Mouse (Mus musculus) limb, embryonic 12.5 days (tissue): ENCODE measurements at regions not wholly inside any gene's neighbourhood (a gene's known extent, or its start where the extent isn't known, plus 50 kb on each side); places are given as distances from the start of the nearest gene placed in this dataset.
A peak's percentile ranks its signal among the peaks of the same experiment; 100 is the strongest.

Experiments
- ATAC-seq: fragments of 200-750 bp; cut with Nextera tagmentation; 2 replicates; pipeline ENCODE4 v1.8.0; 2017; ENCODE audit warnings: low read depth, moderate TSS enrichment; ENCODE audit not compliant: insufficient number of reproducible peaks, insufficient read depth, low FRiP score, low TSS enrichment
- H3K27ac ChIP-seq: fragments of 300-500 bp; sonication (generic); 2 replicates; pipeline ENCODE4 v1.5.1; 2016; ENCODE audit warnings: mild to moderate bottlenecking, moderate library complexity
- H3K27me3 ChIP-seq: fragments of 300-500 bp; sonication (generic); 2 replicates; pipeline ENCODE4 v1.6.1; 2016; ENCODE audit warnings: mild to moderate bottlenecking, moderate library complexity
- H3K36me3 ChIP-seq: fragments of 300-500 bp; sonication (generic); 2 replicates; pipeline ENCODE4 v1.6.1; 2016; ENCODE audit warnings: mild to moderate bottlenecking, moderate library complexity
- H3K4me1 ChIP-seq: fragments of 300-500 bp; sonication (generic); replicated peaks from 2 replicates; pipeline ENCODE4 v1.6.1; 2016
- H3K4me2 ChIP-seq: fragments of 300-500 bp; sonication (generic); 2 replicates; pipeline ENCODE4 v1.6.1; 2016; ENCODE audit warnings: mild to moderate bottlenecking, moderate library complexity
- H3K4me3 ChIP-seq: fragments of 300-500 bp; sonication (generic); replicated peaks from 2 replicates; pipeline ENCODE4 v1.5.1; 2016; ENCODE audit warnings: mild to moderate bottlenecking
- H3K9ac ChIP-seq: fragments of 300-500 bp; sonication (generic); replicated peaks from 2 replicates; pipeline ENCODE4 v1.6.1; 2016; ENCODE audit warnings: mild to moderate bottlenecking, moderate library complexity
- H3K9me3 ChIP-seq: fragments of 300-500 bp; sonication (generic); 2 replicates; pipeline ENCODE4 v1.6.1; 2016; ENCODE audit warnings: mild to moderate bottlenecking, moderate library complexity
- WGBS: fragments of 180-500 bp; shearing (Covaris S2); methylation state at CpG from one replicate; pipeline ENCODE4 v1.1.7; 2016; 5-methylcytosine and 5-hydroxymethylcytosine counted together

DNA sequence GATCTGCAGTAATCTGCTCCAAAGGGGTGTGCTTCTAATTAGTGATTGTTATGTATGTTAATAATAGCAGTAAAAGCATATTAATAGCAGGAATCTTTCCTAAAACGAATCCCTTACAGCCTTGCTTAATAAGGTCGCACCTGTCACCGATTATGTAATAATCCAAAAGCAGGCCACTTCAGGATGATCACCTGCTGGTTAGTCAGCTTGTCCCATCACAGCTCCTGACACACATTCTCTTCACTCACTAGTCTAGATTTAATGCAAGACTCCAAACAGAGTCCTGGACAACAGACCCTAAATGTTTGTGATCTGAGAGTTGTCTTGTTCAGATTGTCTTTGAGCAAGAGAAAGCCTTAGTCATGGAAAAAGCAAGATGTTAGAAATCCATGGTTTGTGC, 85.2 kb upstream of the Kctd3 start:
- Histone ChIP-seq H3K9me3 (no peaks in the 10 kb centered on the region), H3K27ac (no peak overlapping the region), H3K4me2 (no peak overlapping the region), H3K36me3 (no peaks in the 10 kb centered on the region), H3K9ac (no peak overlapping the region), H3K4me1 (peaks cover 10% of the 10 kb centered on the region), H3K4me3 (no peak overlapping the region), H3K27me3 (no peaks in the 10 kb centered on the region)
- WGBS, result 82% methylated on average over 3 of the region's 3 CpGs
- ATAC-seq, result no peak

DNA sequence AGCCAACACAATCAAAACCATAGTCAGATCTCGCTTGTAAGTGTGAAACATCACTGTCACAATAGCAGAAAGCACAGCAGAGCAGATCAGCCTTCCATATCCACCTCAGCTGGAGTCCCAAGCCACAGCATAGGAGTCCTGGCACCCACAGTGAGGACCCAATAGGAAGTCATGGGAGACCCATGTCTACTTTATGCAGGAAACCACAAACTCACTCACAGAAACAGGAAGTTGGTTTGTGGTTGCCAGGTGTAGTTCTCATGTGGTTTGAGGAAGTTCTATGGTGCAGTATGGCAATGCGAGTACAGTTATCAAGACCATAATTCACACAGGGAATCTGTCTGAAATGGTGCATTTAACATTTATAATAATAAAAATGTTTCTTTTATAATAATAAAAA, 77.6 kb upstream of the Kctd3 start:
- Histone ChIP-seq H3K4me2 (no peak overlapping the region), H3K4me1 (peaks cover 4% of the 10 kb centered on the region; the same call in 1 of the 2 replicates), H3K9me3 (peaks cover 11% of the 10 kb centered on the region; the same call in 1 of the 2 replicates), H3K27ac (no peak overlapping the region), H3K4me3 (no peak overlapping the region), H3K27me3 (no peaks in the 10 kb centered on the region), H3K9ac (no peak overlapping the region), H3K36me3 (no peaks in the 10 kb centered on the region)
- no peak for ATAC-seq
- WGBS, result 87% methylated on average over 2 of the region's 2 CpGs

- Histone ChIP-seq H3K9me3 (peaks cover 11% of the 10 kb centered on the region; the same call in 1 of the 2 replicates), H3K4me3 (no peak overlapping the region), H3K27ac (no peak overlapping the region), H3K9ac (no peak overlapping the region), H3K27me3 (no peaks in the 10 kb centered on the region), H3K4me2 (peak overlapping the region; percentile 37), H3K36me3 (no peaks in the 10 kb centered on the region), H3K4me1 (peaks cover 4% of the 10 kb centered on the region; the same call in 1 of the 2 replicates)
- 44% methylated on average over 2 of the region's 2 CpGs for WGBS
- no peak for ATAC-seq
Measured at GRCm38 (mm10) chr1:189081267-189081666, 73.6 kb upstream of the Kctd3 start.

DNA sequence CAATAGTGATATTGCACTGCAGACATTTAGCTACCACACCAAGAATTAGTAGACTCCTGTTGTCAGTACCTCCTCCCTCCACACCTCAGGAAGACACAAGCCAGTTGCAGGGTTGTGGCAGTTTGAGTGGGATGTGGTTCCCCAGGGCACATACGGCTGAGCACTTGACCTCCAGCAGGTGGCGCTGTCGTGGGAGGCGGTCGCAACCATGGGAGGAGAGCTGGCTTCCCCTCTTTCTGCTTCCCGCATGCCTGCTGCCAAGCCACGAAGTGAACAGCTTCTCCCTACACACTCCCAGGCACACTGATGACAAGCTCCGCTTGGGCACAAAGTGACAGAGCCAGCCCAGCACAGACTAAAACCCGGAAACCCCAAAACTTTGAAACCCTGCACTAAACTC, 73.2 kb upstream of the Kctd3 start:
- H3K9me3 ChIP-seq, result peaks cover 11% of the 10 kb centered on the region; the same call in 1 of the 2 replicates
- H3K36me3 ChIP-seq, result no peaks in the 10 kb centered on the region
- H3K4me1 ChIP-seq, result peaks cover 4% of the 10 kb centered on the region; the same call in 1 of the 2 replicates
- 22% methylated on average over 9 of the region's 9 CpGs for WGBS
- H3K4me3 ChIP-seq, result no peak overlapping the region
- peak overlapping the region; percentile 37 for H3K4me2 ChIP-seq
- H3K9ac ChIP-seq, result no peak overlapping the region
- H3K27me3 ChIP-seq, result no peaks in the 10 kb centered on the region
- ATAC-seq, result peak; percentile 75
- no peak overlapping the region for H3K27ac ChIP-seq

DNA sequence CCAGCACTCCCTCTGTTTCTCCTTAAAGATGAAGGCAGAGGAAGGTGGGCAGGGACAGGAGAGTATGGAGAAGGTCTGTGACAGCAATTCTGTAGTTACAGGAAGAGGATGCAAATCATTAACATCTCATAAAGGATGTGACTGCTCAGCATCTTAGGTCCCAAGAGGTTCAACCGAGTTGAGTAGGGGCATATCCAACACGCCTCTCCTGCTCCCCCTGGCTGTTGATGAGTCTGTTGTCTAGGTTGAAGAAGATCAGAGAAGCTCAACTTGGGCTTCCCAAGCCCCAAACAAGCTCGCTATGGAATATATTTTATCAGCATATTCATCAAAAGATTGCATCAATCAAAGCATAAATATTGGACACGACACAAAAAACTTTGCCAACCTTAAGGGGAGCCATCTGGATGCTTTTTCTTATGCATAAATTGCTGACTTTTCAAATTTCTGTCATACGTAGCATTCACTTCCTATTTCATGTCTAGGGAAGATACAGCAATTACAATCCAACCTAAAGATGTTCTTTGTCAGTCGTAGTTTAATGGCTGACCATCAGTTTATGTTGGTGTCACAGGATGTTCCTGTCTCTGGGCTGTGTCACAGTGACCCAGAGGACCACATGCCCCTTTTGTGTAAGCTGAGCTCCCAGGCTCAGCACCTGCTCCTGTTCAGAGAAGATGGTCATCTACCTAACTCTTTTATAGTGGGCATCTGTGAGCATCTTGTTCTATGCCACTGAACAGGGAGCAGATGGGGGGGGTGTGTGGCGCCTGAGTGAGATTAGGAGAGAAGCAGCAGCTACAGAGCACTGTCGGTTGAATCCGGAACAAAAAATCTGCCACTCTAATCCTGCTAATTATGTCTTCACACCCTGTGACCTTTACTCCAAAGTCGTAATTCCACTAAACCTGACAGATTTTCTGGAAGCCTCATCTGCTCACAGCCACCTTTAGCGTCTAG, 72.1 kb upstream of the Kctd3 start:
- no peak overlapping the region for H3K9ac ChIP-seq
- no peak overlapping the region for H3K4me3 ChIP-seq
- no peak overlapping the region for H3K4me2 ChIP-seq
- H3K36me3 ChIP-seq, result no peaks in the 10 kb centered on the region
- peaks cover 8% of the 10 kb centered on the region; the same call in 1 of the 2 replicates for H3K9me3 ChIP-seq
- ATAC-seq, result no peak
- WGBS, result 70% methylated on average over 11 of the region's 11 CpGs
- H3K4me1 ChIP-seq, result peaks cover 4% of the 10 kb centered on the region; the same call in 1 of the 2 replicates
- no peak overlapping the region for H3K27ac ChIP-seq
- no peaks in the 10 kb centered on the region for H3K27me3 ChIP-seq

- no peaks in the 10 kb centered on the region for H3K27me3 ChIP-seq
- peaks cover 4% of the 10 kb centered on the region; the same call in 1 of the 2 replicates for H3K4me1 ChIP-seq
- ATAC-seq, result no peak
- no peak overlapping the region for H3K9ac ChIP-seq
- H3K4me3 ChIP-seq, result no peak overlapping the region
- 80% methylated on average over 5 of the region's 5 CpGs for WGBS
- H3K9me3 ChIP-seq, result no peaks in the 10 kb centered on the region
- no peak overlapping the region for H3K27ac ChIP-seq
- H3K4me2 ChIP-seq, result no peak overlapping the region
- no peaks in the 10 kb centered on the region for H3K36me3 ChIP-seq
Measured at GRCm38 (mm10) chr1:189077861-189078260, 70.2 kb upstream of the Kctd3 start.

DNA sequence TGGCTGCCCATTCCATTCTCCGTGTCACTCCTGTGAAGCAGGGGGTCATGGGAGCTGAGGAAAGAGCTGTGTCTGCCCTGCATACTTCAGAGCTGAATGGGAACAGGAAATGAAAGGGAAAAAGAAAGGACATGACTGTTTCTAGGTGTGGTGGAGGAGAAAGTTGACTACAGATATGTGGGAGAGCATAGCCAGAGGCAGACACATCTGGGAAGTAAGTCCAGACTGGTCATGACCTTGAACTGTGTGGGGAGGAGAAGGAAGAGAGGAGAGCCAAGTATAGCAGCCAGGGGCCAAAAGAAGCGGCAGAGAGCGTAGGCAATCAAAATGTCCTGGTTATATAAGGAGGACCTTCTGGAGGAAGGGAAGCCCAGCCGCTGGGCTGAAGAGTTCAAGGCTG, 68.6 kb upstream of the Kctd3 start:
- WGBS, result 76% methylated on average over 4 of the region's 4 CpGs
- no peaks in the 10 kb centered on the region for H3K36me3 ChIP-seq
- no peak overlapping the region for H3K4me3 ChIP-seq
- ATAC-seq, result no peak
- H3K4me1 ChIP-seq, result peaks cover 4% of the 10 kb centered on the region; the same call in 1 of the 2 replicates
- no peaks in the 10 kb centered on the region for H3K27me3 ChIP-seq
- no peak overlapping the region for H3K9ac ChIP-seq
- H3K9me3 ChIP-seq, result no peaks in the 10 kb centered on the region
- no peak overlapping the region for H3K4me2 ChIP-seq
- H3K27ac ChIP-seq, result no peak overlapping the region

GRCm38 (mm10) chr1:189075671-189076070, 68.0 kb upstream of the Kctd3 start:
- no peak overlapping the region for H3K4me2 ChIP-seq
- no peak for ATAC-seq
- H3K9me3 ChIP-seq, result no peaks in the 10 kb centered on the region
- 77% methylated on average over 13 of the region's 13 CpGs for WGBS
- H3K27ac ChIP-seq, result no peak overlapping the region
- H3K4me3 ChIP-seq, result no peak overlapping the region
- H3K4me1 ChIP-seq, result peaks cover under 1% of the 10 kb centered on the region; the same call in 1 of the 2 replicates
- no peaks in the 10 kb centered on the region for H3K27me3 ChIP-seq
- H3K9ac ChIP-seq, result no peak overlapping the region
- H3K36me3 ChIP-seq, result no peaks in the 10 kb centered on the region

- Histone ChIP-seq H3K9ac (no peak overlapping the region), H3K4me2 (no peak overlapping the region), H3K4me1 (no peaks in the 10 kb centered on the region), H3K27ac (no peak overlapping the region), H3K27me3 (no peaks in the 10 kb centered on the region), H3K4me3 (no peak overlapping the region), H3K9me3 (no peaks in the 10 kb centered on the region), H3K36me3 (no peaks in the 10 kb centered on the region)
- no peak for ATAC-seq
- 88% methylated on average over 2 of the region's 2 CpGs for WGBS
Measured at GRCm38 (mm10) chr1:189072516-189072915, 64.9 kb upstream of the Kctd3 start.

DNA sequence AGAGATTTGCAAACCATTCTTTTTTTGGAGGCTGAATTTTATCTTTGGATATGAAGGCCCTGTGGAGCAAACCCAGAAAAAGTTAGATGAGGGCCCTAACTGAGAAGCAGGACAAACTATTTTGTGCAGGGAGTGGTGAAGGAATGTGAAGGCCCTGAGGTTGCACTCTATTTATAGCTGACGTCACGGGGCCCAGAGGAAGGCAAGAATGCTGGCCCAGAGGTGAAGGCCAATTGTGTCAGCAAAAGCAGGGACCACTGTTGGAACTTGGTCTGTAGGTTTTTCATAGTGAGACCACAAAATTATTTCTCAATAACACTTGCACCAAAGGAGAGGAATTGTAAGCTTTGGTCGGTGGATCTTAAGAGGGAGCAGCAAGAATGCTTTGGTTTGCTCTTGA, 60.6 kb upstream of the Kctd3 start:
- H3K27me3 ChIP-seq, result no peaks in the 10 kb centered on the region
- 56% methylated on average over 3 of the region's 3 CpGs for WGBS
- H3K27ac ChIP-seq, result no peak overlapping the region
- no peaks in the 10 kb centered on the region for H3K36me3 ChIP-seq
- H3K9me3 ChIP-seq, result no peaks in the 10 kb centered on the region
- H3K4me1 ChIP-seq, result peaks cover 4% of the 10 kb centered on the region; the same call in 1 of the 2 replicates
- ATAC-seq, result no peak
- H3K4me2 ChIP-seq, result no peak overlapping the region
- no peak overlapping the region for H3K9ac ChIP-seq
- H3K4me3 ChIP-seq, result no peak overlapping the region

DNA sequence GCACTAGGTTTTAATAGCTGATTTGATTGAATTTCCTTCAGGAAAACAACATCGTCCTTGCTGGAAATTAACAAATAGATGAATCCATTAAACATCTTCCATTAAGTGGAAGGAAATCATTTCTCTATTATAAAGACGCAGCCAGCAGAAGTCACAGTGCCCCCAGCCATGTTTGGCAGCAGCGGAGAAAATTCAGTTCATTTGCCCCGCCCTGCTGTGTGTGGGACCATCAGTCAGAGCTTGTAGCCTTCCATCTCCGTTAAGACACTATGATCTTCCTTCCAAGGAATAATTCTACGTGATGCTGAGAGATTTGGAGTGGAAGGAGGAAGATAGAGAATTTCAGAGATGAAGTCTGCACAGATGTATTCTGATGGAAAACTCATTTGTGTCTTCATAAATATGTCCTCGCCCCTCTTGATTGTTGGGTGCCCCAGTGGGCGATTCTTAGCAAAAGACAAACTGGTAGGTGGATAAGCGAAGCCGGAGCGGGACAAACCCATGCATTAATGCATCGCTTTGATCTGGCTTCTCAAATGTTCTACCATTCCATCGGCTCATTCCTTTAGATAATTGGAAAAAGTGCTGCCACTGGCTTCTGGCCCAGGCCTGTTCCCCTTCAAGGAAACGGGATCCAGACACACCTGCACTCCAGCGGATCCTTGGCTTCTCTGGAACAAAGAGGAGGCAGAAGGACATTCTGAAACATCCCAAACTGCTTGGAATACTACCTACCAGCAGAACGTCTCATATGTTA, 59.7 kb upstream of the Kctd3 start:
- Histone ChIP-seq H3K27me3 (no peaks in the 10 kb centered on the region), H3K4me2 (no peak overlapping the region), H3K36me3 (no peaks in the 10 kb centered on the region), H3K9ac (no peak overlapping the region), H3K4me3 (no peak overlapping the region), H3K9me3 (no peaks in the 10 kb centered on the region), H3K27ac (no peak overlapping the region), H3K4me1 (peaks cover 4% of the 10 kb centered on the region; the same call in 1 of the 2 replicates)
- ATAC-seq, result no peak
- 64% methylated on average over 16 of the region's 16 CpGs for WGBS
